Mouse (Mus musculus) stomach, embryonic 15.5 days (tissue): ENCODE data around the gene Gm10309. TPM values are rescaled to one million over a fixed set of nuclear protein-coding genes. Genes with fewer than 3 reads are reported as not detected.

Experiments
- ATAC-seq: fragments of 200-750 bp; cut with Nextera tagmentation; 2 replicates; pipeline ENCODE4 v1.8.0; 2017; ENCODE audit warnings: low read depth, moderate number of reproducible peaks, moderate TSS enrichment; ENCODE audit not compliant: insufficient read depth, low FRiP score
- H3K27ac ChIP-seq: fragments of 300-500 bp; sonication (generic); 2 replicates; pipeline ENCODE4 v1.5.1; 2015; ENCODE audit warnings: mild to moderate bottlenecking, inconsistent platforms
- H3K27me3 ChIP-seq: fragments of 300-500 bp; sonication (generic); replicated peaks from 2 replicates; pipeline ENCODE4 v1.6.1; 2015; ENCODE audit warnings: inconsistent platforms
- H3K36me3 ChIP-seq: fragments of 300-500 bp; sonication (generic); 2 replicates; pipeline ENCODE4 v1.6.1; 2015; ENCODE audit warnings: inconsistent platforms
- H3K4me1 ChIP-seq: fragments of 300-500 bp; sonication (generic); 2 replicates; pipeline ENCODE4 v1.6.1; 2015; ENCODE audit warnings: inconsistent platforms
- H3K4me2 ChIP-seq: fragments of 300-500 bp; sonication (generic); 2 replicates; pipeline ENCODE4 v1.6.1; 2015; ENCODE audit warnings: mild to moderate bottlenecking, inconsistent platforms
- H3K4me3 ChIP-seq: fragments of 300-500 bp; sonication (generic); replicated peaks from 2 replicates; pipeline ENCODE4 v1.5.1; 2015; ENCODE audit warnings: inconsistent platforms
- H3K9ac ChIP-seq: fragments of 300-500 bp; sonication (generic); 2 replicates; pipeline ENCODE4 v1.6.1; 2015; ENCODE audit warnings: inconsistent platforms
- H3K9me3 ChIP-seq: fragments of 300-500 bp; sonication (generic); 2 replicates; pipeline ENCODE4 v1.6.1; 2016; ENCODE audit warnings: inconsistent platforms
- WGBS: fragments of 180-500 bp; shearing (Covaris S2); methylation state at CpG from one replicate; pipeline ENCODE4 v1.1.7; 2015; 5-methylcytosine and 5-hydroxymethylcytosine counted together
- polyA plus RNA-seq: library from polyadenylated mRNA; unstranded; fragments of >200 nt; fragmentation: Nextera tagmentation; extraction: Ambion mirVana; gene quantifications from 2 replicates; pipeline ENCODE4 v1.2.1, GENCODE M21; 2015

Gm10309 gene
- polyA plus RNA-seq, 1 experiment from 2014 or later = 0.31 TPM

DNA sequence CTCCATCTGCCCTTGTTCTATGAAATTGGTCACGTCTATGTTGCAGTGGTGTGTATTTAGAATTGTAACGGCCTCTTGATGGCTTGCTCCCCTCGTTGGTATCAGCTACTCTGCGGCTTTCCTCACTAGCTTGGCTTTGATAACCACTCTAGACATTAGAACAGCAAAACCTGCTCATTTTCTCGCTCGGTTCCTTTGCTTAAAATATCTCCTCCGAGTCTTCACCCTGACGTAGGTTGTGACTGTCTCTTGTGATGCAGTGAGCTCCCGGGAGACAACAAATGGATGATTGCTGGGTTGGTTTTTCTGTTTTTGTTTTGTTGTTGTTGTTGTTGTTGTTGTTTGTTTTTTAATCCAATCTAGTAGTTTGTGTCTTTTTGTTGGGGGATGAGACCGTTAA lies 24.0 kb upstream of the Gm10309 start:
- Histone ChIP-seq H3K27me3 (no peaks in the 10 kb centered on the region), H3K27ac (no peak overlapping the region), H3K4me1 (peaks cover 4% of the 10 kb centered on the region; the same call in 1 of the 2 replicates), H3K36me3 (no peaks in the 10 kb centered on the region), H3K4me3 (no peak overlapping the region), H3K9ac (no peak overlapping the region), H3K4me2 (no peak overlapping the region), H3K9me3 (no peaks in the 10 kb centered on the region)
- WGBS = 76% methylated on average over 10 of the region's 10 CpGs
- ATAC-seq = no peak

DNA sequence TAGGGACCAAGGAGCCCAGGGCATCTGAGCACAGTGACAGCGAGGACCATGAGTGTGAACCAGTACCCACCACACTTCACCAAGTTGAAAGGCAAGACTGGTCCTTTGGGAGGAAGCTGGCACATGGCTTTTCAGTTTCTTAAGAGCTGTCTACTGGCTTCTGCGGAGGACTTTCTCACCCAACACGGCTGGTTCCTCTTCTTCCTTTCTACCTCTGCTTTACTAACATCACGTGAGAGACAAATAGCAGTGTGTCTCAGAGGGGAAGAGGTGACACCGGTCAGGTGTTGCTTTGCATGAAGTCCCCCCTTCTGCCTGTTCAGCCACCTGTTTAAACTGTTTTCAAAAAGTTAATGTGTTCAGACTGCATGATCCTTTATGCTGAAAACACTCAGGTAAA lies 22.3 kb upstream of the Gm10309 start:
- Histone ChIP-seq H3K4me1 (peaks cover 4% of the 10 kb centered on the region; the same call in 1 of the 2 replicates), H3K9ac (no peak overlapping the region), H3K36me3 (no peaks in the 10 kb centered on the region), H3K4me3 (no peak overlapping the region), H3K27ac (no peak overlapping the region), H3K9me3 (no peaks in the 10 kb centered on the region), H3K4me2 (no peak overlapping the region), H3K27me3 (no peaks in the 10 kb centered on the region)
- 83% methylated on average over 5 of the region's 5 CpGs for WGBS
- no peak for ATAC-seq

DNA sequence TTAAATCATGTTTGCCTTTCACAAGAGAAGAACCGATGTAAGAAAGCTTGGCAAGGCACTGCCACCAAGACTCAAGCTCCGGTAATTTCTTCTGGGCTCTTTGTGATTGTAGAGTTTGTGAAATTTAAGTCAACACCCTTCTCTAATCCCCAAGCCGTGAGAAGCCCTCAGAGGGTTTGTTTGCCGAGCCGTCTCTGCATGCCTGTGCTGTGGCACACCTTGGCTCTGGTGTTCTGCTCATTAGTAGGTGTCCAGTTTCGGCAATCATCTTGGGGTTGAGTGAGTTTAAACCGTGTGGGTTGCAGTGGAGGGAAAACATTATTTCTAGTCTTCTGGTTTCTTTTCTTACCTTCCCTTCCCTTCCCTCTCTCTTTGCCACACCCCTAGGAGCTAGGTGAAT lies 21.0 kb upstream of the Gm10309 start:
- Histone ChIP-seq H3K9ac (no peak overlapping the region), H3K9me3 (no peaks in the 10 kb centered on the region), H3K4me3 (no peak overlapping the region), H3K27ac (no peak overlapping the region), H3K36me3 (no peaks in the 10 kb centered on the region), H3K27me3 (no peaks in the 10 kb centered on the region), H3K4me2 (no peak overlapping the region), H3K4me1 (peaks cover 4% of the 10 kb centered on the region; the same call in 1 of the 2 replicates)
- WGBS = 64% methylated on average over 7 of the region's 7 CpGs
- ATAC-seq = no peak

DNA sequence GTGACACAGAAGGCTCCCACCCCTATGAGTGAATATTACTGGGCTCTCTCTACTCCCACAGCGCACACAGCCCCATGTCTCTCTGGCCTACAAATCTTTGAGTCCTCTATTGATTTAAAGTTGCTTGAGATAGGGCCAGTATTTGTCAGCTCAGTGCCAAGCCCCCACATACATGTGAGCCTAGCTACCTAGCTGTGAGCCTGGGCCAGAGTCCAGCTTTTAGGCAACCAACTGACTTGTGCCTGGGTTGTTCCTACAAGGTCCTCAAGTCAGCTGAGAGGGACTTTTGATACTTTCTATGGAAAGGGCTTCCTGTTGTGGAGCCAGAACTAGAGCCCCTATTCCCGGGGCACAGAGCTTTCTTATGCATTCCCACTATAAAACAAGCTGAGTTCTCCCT lies 20.0 kb upstream of the Gm10309 start:
- H3K4me2 ChIP-seq = no peak overlapping the region
- H3K4me1 ChIP-seq = peaks cover under 1% of the 10 kb centered on the region; the same call in 1 of the 2 replicates
- H3K36me3 ChIP-seq = no peaks in the 10 kb centered on the region
- H3K9ac ChIP-seq = no peak overlapping the region
- H3K9me3 ChIP-seq = no peaks in the 10 kb centered on the region
- H3K27ac ChIP-seq = no peak overlapping the region
- no peak overlapping the region for H3K4me3 ChIP-seq
- ATAC-seq = no peak
- 92% methylated on average over 2 of the region's 2 CpGs for WGBS
- H3K27me3 ChIP-seq = no peaks in the 10 kb centered on the region

DNA sequence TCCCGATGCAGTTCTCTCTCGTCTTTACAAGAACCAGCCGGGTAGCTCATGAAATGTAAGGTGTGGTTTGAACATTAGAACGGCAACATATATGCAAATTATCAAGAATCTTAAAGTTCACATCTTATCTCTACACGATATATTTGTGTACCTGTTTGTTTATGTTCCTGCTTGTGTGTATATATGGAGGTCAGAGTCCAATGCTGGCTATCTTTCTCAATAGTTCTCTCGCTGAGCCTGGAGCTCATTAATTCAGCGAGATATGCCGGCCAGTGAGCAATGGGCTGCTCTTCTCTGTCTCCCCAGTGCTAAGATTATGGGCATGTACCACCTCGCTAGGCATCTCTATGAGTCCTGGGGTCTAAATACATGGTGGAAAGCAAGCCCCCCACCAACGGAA lies 18.8 kb upstream of the Gm10309 start:
- H3K4me1 ChIP-seq = no peaks in the 10 kb centered on the region
- H3K4me2 ChIP-seq = no peak overlapping the region
- no peaks in the 10 kb centered on the region for H3K9me3 ChIP-seq
- H3K9ac ChIP-seq = no peak overlapping the region
- H3K4me3 ChIP-seq = no peak overlapping the region
- ATAC-seq = no peak
- no peaks in the 10 kb centered on the region for H3K36me3 ChIP-seq
- no peaks in the 10 kb centered on the region for H3K27me3 ChIP-seq
- 80% methylated on average over 10 of the region's 10 CpGs for WGBS
- H3K27ac ChIP-seq = no peak overlapping the region

DNA sequence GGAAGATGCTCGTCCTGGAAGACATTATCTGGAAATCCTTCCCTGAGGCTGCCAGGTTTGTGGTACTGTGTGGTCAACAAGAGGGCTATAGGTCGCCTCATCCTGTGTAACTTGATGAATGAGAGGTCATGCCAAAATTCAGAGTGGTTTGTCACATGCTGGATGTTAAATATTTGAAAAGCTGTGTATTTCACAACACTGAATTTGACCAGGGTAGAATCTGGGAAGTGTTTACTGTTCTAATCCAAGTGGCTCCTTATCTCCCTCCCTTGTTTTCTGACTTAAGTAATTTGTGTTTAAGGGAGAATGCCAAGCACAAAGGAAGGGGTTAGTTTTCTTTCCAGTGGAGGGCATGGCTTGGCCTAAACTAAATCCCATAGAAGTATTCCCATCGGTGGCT lies 18.3 kb upstream of the Gm10309 start:
- no peaks in the 10 kb centered on the region for H3K36me3 ChIP-seq
- no peak for ATAC-seq
- no peak overlapping the region for H3K9ac ChIP-seq
- H3K4me2 ChIP-seq = no peak overlapping the region
- no peak overlapping the region for H3K4me3 ChIP-seq
- H3K27ac ChIP-seq = no peak overlapping the region
- H3K4me1 ChIP-seq = no peaks in the 10 kb centered on the region
- no peaks in the 10 kb centered on the region for H3K9me3 ChIP-seq
- WGBS = 45% methylated on average over 3 of the region's 3 CpGs
- no peaks in the 10 kb centered on the region for H3K27me3 ChIP-seq

DNA sequence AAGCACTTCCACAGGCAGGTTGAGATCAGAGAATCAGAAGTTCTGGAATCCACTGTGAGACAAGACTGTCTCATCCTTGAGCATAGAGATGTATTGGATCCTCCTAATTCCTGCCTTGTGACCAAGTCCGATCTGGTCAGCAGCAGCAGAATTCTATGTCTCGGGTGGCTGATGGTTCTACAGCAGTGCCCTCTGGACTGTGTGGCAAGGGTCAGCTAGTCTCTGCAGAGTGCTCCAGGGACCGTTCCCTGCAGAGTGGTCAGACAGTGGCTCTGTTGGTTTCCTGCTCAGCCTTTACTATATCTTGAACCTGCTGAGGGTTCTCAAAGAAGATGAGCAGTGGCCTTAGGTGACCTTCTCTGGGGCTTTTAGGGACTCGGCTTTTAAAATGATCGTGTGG lies 17.6 kb upstream of the Gm10309 start:
- Histone ChIP-seq H3K27ac (no peak overlapping the region), H3K9me3 (no peaks in the 10 kb centered on the region), H3K4me3 (no peak overlapping the region), H3K36me3 (no peaks in the 10 kb centered on the region), H3K4me2 (no peak overlapping the region), H3K9ac (no peak overlapping the region), H3K27me3 (no peaks in the 10 kb centered on the region), H3K4me1 (no peaks in the 10 kb centered on the region)
- 80% methylated on average over 5 of the region's 5 CpGs for WGBS
- no peak for ATAC-seq

DNA sequence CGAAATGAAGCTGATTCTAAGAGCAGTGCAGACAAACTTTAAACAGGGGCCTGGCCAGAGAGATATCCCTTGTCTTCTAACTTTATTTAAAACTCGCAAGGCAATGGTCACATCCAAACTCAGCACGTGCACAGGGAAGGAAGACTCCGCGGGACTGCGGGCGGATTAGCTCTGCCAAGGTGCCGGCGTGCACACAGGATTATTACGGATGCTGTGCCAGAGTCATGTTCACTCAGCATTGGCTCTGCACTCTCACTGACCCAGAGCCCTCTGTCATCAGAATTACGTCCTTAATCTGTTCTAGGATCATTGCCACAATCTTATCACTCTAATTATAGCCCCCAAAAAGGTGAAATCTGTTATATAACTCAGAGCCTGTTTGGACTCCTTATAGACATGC lies 16.2 kb upstream of the Gm10309 start:
- no peaks in the 10 kb centered on the region for H3K27me3 ChIP-seq
- no peak overlapping the region for H3K4me2 ChIP-seq
- H3K9ac ChIP-seq = no peak overlapping the region
- H3K36me3 ChIP-seq = no peaks in the 10 kb centered on the region
- no peak for ATAC-seq
- H3K27ac ChIP-seq = no peak overlapping the region
- H3K4me1 ChIP-seq = no peaks in the 10 kb centered on the region
- 90% methylated on average over 11 of the region's 11 CpGs for WGBS
- H3K4me3 ChIP-seq = no peak overlapping the region
- no peaks in the 10 kb centered on the region for H3K9me3 ChIP-seq

DNA sequence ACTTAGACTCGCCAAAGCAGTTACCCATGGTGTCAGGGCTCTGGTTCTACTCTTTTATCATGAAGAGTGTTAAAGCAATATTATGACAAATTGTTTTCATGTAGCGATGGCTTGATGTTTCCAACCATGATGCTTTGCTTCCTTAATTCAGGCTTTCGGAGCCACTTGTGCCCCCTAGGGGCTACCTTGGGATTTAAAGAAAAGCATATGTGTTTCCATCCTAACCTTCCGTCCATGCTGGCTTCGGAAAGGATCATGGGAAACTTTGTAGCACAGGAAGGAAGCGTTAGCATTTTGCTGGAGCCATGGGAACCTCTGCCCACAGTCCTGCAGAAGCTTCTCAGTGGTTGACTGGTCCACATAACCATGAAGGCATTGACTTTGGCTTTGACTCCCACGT lies 13.6 kb upstream of the Gm10309 start:
- 87% methylated on average over 7 of the region's 7 CpGs for WGBS
- H3K27me3 ChIP-seq = no peaks in the 10 kb centered on the region
- H3K9me3 ChIP-seq = no peaks in the 10 kb centered on the region
- no peak overlapping the region for H3K27ac ChIP-seq
- ATAC-seq = no peak
- H3K9ac ChIP-seq = no peak overlapping the region
- no peaks in the 10 kb centered on the region for H3K36me3 ChIP-seq
- H3K4me1 ChIP-seq = peaks cover 4% of the 10 kb centered on the region; the same call in 1 of the 2 replicates
- no peak overlapping the region for H3K4me3 ChIP-seq
- H3K4me2 ChIP-seq = no peak overlapping the region

DNA sequence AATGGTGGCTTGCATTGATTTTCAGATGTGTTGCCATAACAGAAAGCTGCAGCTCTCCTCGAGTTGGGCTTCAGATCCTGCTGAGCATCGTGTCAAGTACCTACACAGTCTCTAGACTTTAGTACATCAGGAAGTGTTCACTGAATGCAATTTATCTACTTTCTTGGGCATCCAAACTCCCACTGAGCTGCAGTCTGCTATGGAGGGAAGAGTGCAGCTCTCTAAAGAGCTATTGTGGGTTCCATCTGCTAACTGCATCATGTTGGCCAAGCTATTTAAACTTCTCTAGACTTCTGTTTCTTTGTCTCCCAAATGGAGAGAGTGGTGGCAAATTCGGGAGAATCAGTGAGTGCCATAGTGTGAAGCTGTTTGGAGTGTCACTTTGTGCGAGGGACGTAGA lies 11.6 kb upstream of the Gm10309 start:
- Histone ChIP-seq H3K4me1 (peaks cover 4% of the 10 kb centered on the region; the same call in 1 of the 2 replicates), H3K4me2 (no peak overlapping the region), H3K27ac (no peak overlapping the region), H3K9ac (no peak overlapping the region), H3K27me3 (no peaks in the 10 kb centered on the region), H3K9me3 (no peaks in the 10 kb centered on the region), H3K36me3 (no peaks in the 10 kb centered on the region), H3K4me3 (no peak overlapping the region)
- WGBS = 75% methylated on average over 5 of the region's 5 CpGs
- ATAC-seq = no peak

DNA sequence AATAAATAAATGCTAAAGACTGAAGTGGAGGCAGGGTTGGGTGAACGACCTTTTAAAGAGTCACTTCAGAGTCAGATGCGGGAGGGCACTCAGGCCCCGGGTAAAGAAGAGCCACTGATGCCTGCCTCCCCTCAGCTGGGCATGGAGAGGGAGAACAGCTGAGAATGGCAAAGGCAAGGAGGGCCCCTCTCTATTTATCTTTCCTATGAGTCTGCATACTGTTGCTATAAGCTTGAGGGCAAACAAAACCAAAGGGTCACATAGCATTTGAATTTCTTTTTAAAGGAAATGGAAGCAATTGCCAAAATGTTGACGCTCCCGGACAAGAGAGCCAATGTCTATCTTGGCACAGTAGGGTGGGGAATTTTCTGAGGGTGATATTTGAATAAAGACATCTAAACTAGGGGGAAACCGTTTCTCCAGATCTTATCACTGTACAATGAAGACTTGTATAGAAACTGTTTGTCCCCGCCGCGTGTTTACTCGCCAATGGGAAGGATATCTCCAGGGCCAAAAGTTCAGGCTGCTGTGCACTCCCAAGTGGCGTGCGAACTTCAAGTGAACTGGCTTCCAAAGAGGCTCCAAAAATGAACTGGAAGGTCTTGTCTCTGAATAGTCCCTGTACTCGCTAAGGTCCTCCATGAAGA lies 10.1 kb upstream of the Gm10309 start:
- Histone ChIP-seq H3K9ac (no peak overlapping the region), H3K4me1 (peaks cover 4% of the 10 kb centered on the region; the same call in 1 of the 2 replicates), H3K36me3 (no peaks in the 10 kb centered on the region), H3K27me3 (no peaks in the 10 kb centered on the region), H3K27ac (no peak overlapping the region), H3K4me3 (no peak overlapping the region), H3K4me2 (no peak overlapping the region), H3K9me3 (no peaks in the 10 kb centered on the region)
- WGBS = 51% methylated on average over 13 of the region's 13 CpGs
- ATAC-seq = no peak

DNA sequence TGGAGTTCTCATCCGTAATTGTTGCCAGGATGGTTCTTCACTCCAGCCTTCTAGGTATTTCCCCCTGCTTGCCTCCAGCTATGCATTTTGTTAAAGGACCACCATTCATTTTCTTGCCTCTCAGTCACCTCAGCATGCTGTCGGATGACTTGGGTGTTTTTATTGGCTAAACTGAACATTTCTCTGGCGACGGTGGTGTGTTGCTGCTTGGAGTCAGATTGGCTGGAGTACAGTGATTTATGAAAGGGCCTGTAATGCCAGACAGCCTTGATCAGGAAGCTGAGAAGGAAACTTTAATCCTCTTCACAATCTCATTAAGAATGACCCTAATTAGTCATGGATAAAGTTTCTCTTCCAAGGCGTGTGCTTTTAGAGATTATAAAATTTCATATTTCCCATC lies 4.8 kb upstream of the Gm10309 start:
- H3K4me3 ChIP-seq = no peak overlapping the region
- H3K9me3 ChIP-seq = no peaks in the 10 kb centered on the region
- H3K27ac ChIP-seq = no peak overlapping the region
- no peak overlapping the region for H3K9ac ChIP-seq
- no peak for ATAC-seq
- no peaks in the 10 kb centered on the region for H3K27me3 ChIP-seq
- H3K4me1 ChIP-seq = peaks cover 6% of the 10 kb centered on the region; the same call in 1 of the 2 replicates
- 65% methylated on average over 5 of the region's 5 CpGs for WGBS
- no peaks in the 10 kb centered on the region for H3K36me3 ChIP-seq
- H3K4me2 ChIP-seq = no peak overlapping the region

DNA sequence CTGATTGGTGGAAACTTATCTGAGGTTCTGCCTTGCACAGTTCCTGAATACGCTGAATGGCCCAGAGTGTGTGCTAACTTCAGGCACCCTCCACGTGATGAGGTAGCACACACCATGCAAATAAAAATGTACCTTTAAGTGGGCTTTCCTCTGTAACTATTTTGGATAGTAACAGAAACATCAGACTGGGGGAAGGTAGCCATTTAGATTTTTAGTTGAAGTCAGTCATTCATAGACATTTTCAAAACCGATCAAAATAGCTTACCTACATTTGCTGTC lies 3.1 kb upstream of the Gm10309 start:
- Histone ChIP-seq H3K4me2 (no peak overlapping the region), H3K9ac (no peak overlapping the region), H3K36me3 (no peaks in the 10 kb centered on the region), H3K4me3 (no peak overlapping the region), H3K27me3 (no peaks in the 10 kb centered on the region), H3K9me3 (no peaks in the 10 kb centered on the region), H3K4me1 (peaks cover 4% of the 10 kb centered on the region; the same call in 1 of the 2 replicates), H3K27ac (no peak overlapping the region)
- 86% methylated on average over 3 of the region's 3 CpGs for WGBS
- no peak for ATAC-seq
